Mouse (Mus musculus): ENCODE measurements at regions not wholly inside any gene's neighbourhood (a gene's known extent, or its start where the extent isn't known, plus 50 kb on each side); places are given as distances from the start of the nearest gene placed in this dataset.
A peak's percentile ranks its signal among the peaks of the same experiment; 100 is the strongest.

GRCm38 (mm10) chr5:75762374-75762773 is 187.7 kb downstream of the Kit start:
- TF ChIP-seq CHD2 (IDR thresholded peaks at IDR 0.05; ENCODE audit: low read length) (no peak), GATA1 (IDR thresholded peaks at IDR 0.05; ENCODE audit: low read depth, low read length) (peak; percentile 46), KAT2A (conservative IDR thresholded peaks at IDR 0.05; ENCODE audit: low read depth, low read length) (no peak), JUND (IDR thresholded peaks at IDR 0.05; ENCODE audit: low read depth, low read length) (0 out of 2 replicates have a peak, but pooled peaks have one; percentile 1), SIN3A (IDR thresholded peaks at IDR 0.05; ENCODE audit: low read length) (no peak), MXI1 (IDR thresholded peaks at IDR 0.05; ENCODE audit: low read depth, low read length) (no peak; the same call in 1 of the 2 replicates), EP300 (IDR thresholded peaks at IDR 0.05; ENCODE audit: low read depth in 1 of 2, low read length in 2 of 2) (peak in 1 of 2 experiments; percentile 73; a peak in 3 of 4 replicates), TBP (IDR thresholded peaks at IDR 0.05; ENCODE audit: low read depth, low read length) (0 out of 2 replicates have a peak, but pooled peaks have one; percentile 26), NELFE (IDR thresholded peaks at IDR 0.05; ENCODE audit: low read depth, low read length) (0 out of 2 replicates have a peak, but pooled peaks have one; percentile 12), ETS1 (IDR thresholded peaks at IDR 0.05; ENCODE audit: low read depth, low read length) (0 out of 2 replicates have a peak, but pooled peaks have one; percentile 53), TAL1 (IDR thresholded peaks at IDR 0.05; ENCODE audit: low read length) (peak; percentile 39)
- H3K9ac ChIP-seq (ENCODE audit: control insufficient read depth, low read depth, low read length, poor library complexity, severe bottlenecking): peak overlapping the region; percentile 77
- H3K36me3 ChIP-seq (ENCODE audit: control insufficient read depth in 1 of 2, insufficient read depth in 2 of 2, low read length in 2 of 2): peaks cover 0 to 27% of the 10 kb centered on the region in 2 experiments; a peak in 2 of 4 replicates
- H3K27me3 ChIP-seq (ENCODE audit: control insufficient read depth in 1 of 2, insufficient read depth in 2 of 2, low read length in 2 of 2): no peaks in the 10 kb centered on the region
- H3K79me2 ChIP-seq (ENCODE audit: control insufficient read depth, insufficient read depth, low read length, poor library complexity): no peaks in the 10 kb centered on the region
- no peaks in the 10 kb centered on the region for H3K9me3 ChIP-seq (replicated peaks; ENCODE audit: insufficient read depth, low read length)
- H3K27ac ChIP-seq (ENCODE audit: control insufficient read depth, low read depth, low read length): peak overlapping the region; percentile 100
- peak; percentile 82 for DNase-seq (ENCODE audit: low read depth, low spot score)
- H3K4me3 ChIP-seq (ENCODE audit: control insufficient read depth in 1 of 2, insufficient read depth in 1 of 2, low read depth in 2 of 2, low read length in 2 of 2): peak overlapping the region; percentile 33 to 46
- H3K4me1 ChIP-seq (ENCODE audit: control insufficient read depth in 1 of 2, insufficient read depth in 2 of 2, low read length in 2 of 2): peaks cover 12 to 33% of the 10 kb centered on the region in 2 experiments

- Histone ChIP-seq H3K36me3 (ENCODE audit: control insufficient read depth in 1 of 2, insufficient read depth in 2 of 2, low read length in 2 of 2) (peaks cover 0 to 20% of the 10 kb centered on the region in 2 experiments; a peak in 2 of 4 replicates), H3K4me3 (ENCODE audit: control insufficient read depth in 1 of 2, insufficient read depth in 1 of 2, low read depth in 2 of 2, low read length in 2 of 2) (peak overlapping the region; percentile 33 to 46), H3K4me1 (ENCODE audit: control insufficient read depth in 1 of 2, insufficient read depth in 2 of 2, low read length in 2 of 2) (peaks cover 10 to 26% of the 10 kb centered on the region in 2 experiments), H3K9ac (ENCODE audit: control insufficient read depth, low read depth, low read length, poor library complexity, severe bottlenecking) (peak overlapping the region; percentile 77), H3K27ac (ENCODE audit: control insufficient read depth, low read depth, low read length) (peak overlapping the region; percentile 100), H3K9me3 (replicated peaks; ENCODE audit: insufficient read depth, low read length) (no peaks in the 10 kb centered on the region), H3K27me3 (ENCODE audit: control insufficient read depth in 1 of 2, insufficient read depth in 2 of 2, low read length in 2 of 2) (no peaks in the 10 kb centered on the region), H3K79me2 (ENCODE audit: control insufficient read depth, insufficient read depth, low read length, poor library complexity) (no peaks in the 10 kb centered on the region)
- peak; percentile 96 for DNase-seq (ENCODE audit: low read depth, low spot score)
- TF ChIP-seq ZC3H11A (IDR thresholded peaks at IDR 0.05; ENCODE audit: low read depth, low read length) (no peak), SIN3A (IDR thresholded peaks at IDR 0.05; ENCODE audit: low read length) (peak; percentile 95), TAL1 (IDR thresholded peaks at IDR 0.05; ENCODE audit: low read length) (peak; percentile 81), ELF1 (IDR thresholded peaks at IDR 0.05; ENCODE audit: low read depth, low read length) (no peak), USF1 (IDR thresholded peaks at IDR 0.05; ENCODE audit: low read depth, low read length) (peak; percentile 4; the same call in 1 of the 2 replicates), ETS1 (IDR thresholded peaks at IDR 0.05; ENCODE audit: low read depth, low read length) (peak; percentile 87), UBTF (IDR thresholded peaks at IDR 0.05; ENCODE audit: borderline replicate concordance, insufficient read depth, low read depth, low read length) (no peak), TBP (IDR thresholded peaks at IDR 0.05; ENCODE audit: low read depth, low read length) (peak; percentile 98), GABPA (IDR thresholded peaks at IDR 0.05; ENCODE audit: low read depth, low read length) (no peak), KAT2A (conservative IDR thresholded peaks at IDR 0.05; ENCODE audit: low read depth, low read length) (no peak), EP300 (IDR thresholded peaks at IDR 0.05; ENCODE audit: low read depth in 1 of 2, low read length in 2 of 2) (peak; percentile 96 to 98), CHD2 (IDR thresholded peaks at IDR 0.05; ENCODE audit: low read length) (no peak), MXI1 (IDR thresholded peaks at IDR 0.05; ENCODE audit: low read depth, low read length) (no peak), CHD1 (IDR thresholded peaks at IDR 0.05; ENCODE audit: low read depth, low read length) (0 out of 2 replicates have a peak, but pooled peaks have one; percentile 82), JUND (IDR thresholded peaks at IDR 0.05; ENCODE audit: low read depth, low read length) (0 out of 2 replicates have a peak, but pooled peaks have one; percentile 6), POLR2AphosphoS2 (IDR thresholded peaks at IDR 0.05; ENCODE audit: low read length) (peak; percentile 71; the same call in 1 of the 2 replicates), MEF2A (IDR thresholded peaks at IDR 0.05; ENCODE audit: extremely low read depth, insufficient replicate concordance, low read depth, low read length, poor library complexity, severe bottlenecking) (no peak), GATA1 (IDR thresholded peaks at IDR 0.05; ENCODE audit: low read depth, low read length) (peak; percentile 95), BHLHE40 (IDR thresholded peaks at IDR 0.05; ENCODE audit: borderline replicate concordance, low read depth, low read length) (peak; percentile 64; the same call in 1 of the 2 replicates), MAX (IDR thresholded peaks at IDR 0.05; ENCODE audit: low read length) (peak; percentile 70; the same call in 1 of the 2 replicates), SMC3 (IDR thresholded peaks at IDR 0.05; ENCODE audit: low read depth, low read length) (no peak), HCFC1 (IDR thresholded peaks at IDR 0.05; ENCODE audit: low read depth, low read length) (peak; percentile 61; the same call in 1 of the 2 replicates), NELFE (IDR thresholded peaks at IDR 0.05; ENCODE audit: low read depth, low read length) (peak; percentile 88), CTCF (IDR thresholded peaks at IDR 0.05 in 2 of 3, conservative IDR thresholded peaks at IDR 0.05 in 1 of 3; ENCODE audit: control insufficient read depth in 1 of 3, insufficient read depth in 1 of 3, low read depth in 2 of 3, low read length in 3 of 3, poor library complexity in 1 of 3, severe bottlenecking in 1 of 3) (no peak), POLR2AphosphoS5 (IDR thresholded peaks at IDR 0.05; ENCODE audit: borderline replicate concordance, low read depth, low read length) (0 out of 2 replicates have a peak, but pooled peaks have one; percentile 27)
Observed at GRCm38 (mm10) chr5:75761459-75762310, 187.0 kb downstream of the Kit start.

Data from MEL (cell line).